Mouse (Mus musculus): ENCODE results near the gene Prlhr. TPM values are rescaled to one million over a fixed set of nuclear protein-coding genes. Genes with fewer than 3 reads are reported as not detected.

The Prlhr gene
- 0.10 and 0.22 TPM in 2 replicates for polyA plus RNA-seq (2014; fragmentation: Nextera tagmentation; extraction: Ambion mirVana)

DNA sequence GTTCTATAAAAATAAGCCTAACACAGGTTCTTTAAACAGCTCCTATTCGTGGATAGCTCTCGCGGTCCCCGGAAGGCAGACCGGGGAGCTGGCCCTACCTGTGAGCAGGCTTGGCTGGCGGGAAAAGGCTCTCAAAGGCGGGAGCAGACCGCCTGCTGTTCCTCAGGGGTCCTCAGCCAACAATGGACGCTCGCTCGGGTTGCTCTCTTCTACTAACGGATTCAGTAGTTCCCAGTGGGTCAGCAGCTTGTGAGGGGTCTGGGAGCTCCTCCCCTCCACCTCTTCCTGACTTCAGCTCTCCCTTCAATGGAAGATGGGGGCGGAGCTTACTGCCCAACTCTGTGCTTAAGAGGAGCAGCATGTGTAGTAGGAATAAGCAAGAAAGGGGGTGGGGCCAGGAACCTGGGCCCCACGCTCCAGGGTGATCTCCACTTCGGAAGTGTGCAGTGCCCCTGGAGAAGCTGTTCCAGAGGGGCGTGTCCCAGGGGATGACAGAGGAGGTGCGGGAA is at the start of gene Prlhr:
Prlhr (minus strand) TSS at position 51 of the 509 bp plus-strand sequence.
- Histone ChIP-seq H3K4me3 (ENCODE audit: low read depth, low read length) (peak within 1 kb of the TSS; percentile 28), H3K27ac (ENCODE audit: low read depth, low read length) (no peak within 1 kb of the TSS), H3K4me2 (ENCODE audit: low read length) (peak within 1 kb of the TSS; percentile 52), H3K9me3 (replicated peaks; ENCODE audit: control insufficient read depth, low read length) (no peaks in the 10 kb centered on the region), H3K4me1 (ENCODE audit: control insufficient read depth, insufficient read depth, low read length) (peaks cover 18% of the 10 kb centered on the region), H3K36me3 (ENCODE audit: control insufficient read depth, insufficient read depth, low read length) (no peaks in the 10 kb centered on the region), H3K9ac (ENCODE audit: low read length) (0 out of 2 replicates have a peak within 1 kb of the TSS, but pooled peaks have one; percentile 32), H3K27me3 (replicated peaks; ENCODE audit: control insufficient read depth, insufficient read depth, low read length) (peaks cover 51% of the 10 kb centered on the region)
- DNase-seq (ENCODE audit: low spot score) (peak; percentile 25), ATAC-seq (no peak)
- 6% methylated on average over 17 of the region's 17 CpGs for WGBS

DNA sequence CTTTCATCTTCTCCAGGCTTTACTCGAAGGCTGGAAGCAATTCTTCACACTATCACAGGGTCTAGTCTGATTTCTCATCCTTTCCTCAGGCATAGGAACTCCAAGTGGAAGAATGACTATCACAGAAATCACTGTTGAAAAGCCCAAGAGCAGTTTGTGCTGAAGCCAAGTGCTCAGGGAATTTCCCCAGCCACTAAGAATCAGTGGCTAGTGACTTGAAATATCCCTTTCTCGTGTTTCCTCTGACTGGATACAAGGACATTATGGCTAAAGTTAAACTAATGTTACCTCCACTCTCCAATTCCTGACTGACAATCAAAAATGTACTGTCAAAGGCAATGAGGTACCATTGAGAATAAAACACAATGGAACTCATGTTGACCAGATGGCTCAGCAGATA is 47.0 kb upstream of the Prlhr start:
- H3K4me1 ChIP-seq (ENCODE audit: control insufficient read depth, insufficient read depth, low read length), result no peaks in the 10 kb centered on the region; the same call in 1 of the 2 replicates
- no peak overlapping the region for H3K27ac ChIP-seq (ENCODE audit: low read depth, low read length)
- H3K36me3 ChIP-seq (ENCODE audit: control insufficient read depth, insufficient read depth, low read length), result no peaks in the 10 kb centered on the region
- 81% methylated on average over 2 of the region's 2 CpGs for whole genome bisulfite sequencing
- H3K9ac ChIP-seq (ENCODE audit: low read length), result no peak overlapping the region
- H3K4me3 ChIP-seq (ENCODE audit: low read depth, low read length), result no peak overlapping the region
- ATAC-seq (no peak), DNase-seq (ENCODE audit: low spot score) (no peak)
- H3K27me3 ChIP-seq (replicated peaks; ENCODE audit: control insufficient read depth, insufficient read depth, low read length), result no peaks in the 10 kb centered on the region
- H3K4me2 ChIP-seq (ENCODE audit: low read length), result no peak overlapping the region
- no peaks in the 10 kb centered on the region for H3K9me3 ChIP-seq (replicated peaks; ENCODE audit: control insufficient read depth, low read length)

DNA sequence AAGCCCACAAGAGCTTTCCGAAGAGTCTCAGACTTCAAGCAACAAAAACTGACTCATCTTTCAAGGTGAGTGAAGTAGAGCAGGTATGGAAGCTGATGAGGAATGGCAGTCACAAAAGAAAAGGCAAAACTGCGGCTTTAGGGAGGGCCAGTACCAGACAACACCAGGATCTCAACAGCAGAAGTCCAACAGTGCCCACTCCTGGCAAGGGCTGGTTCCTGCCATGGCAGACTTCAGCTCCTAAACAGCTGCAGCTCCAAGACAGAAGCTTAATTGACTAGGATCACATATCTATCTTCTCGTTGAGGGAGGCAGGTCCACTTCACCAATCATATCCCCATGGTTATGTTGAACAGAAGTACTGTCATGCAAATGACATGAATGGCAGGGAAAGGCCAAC is 45.3 kb upstream of the Prlhr start:
- WGBS, result 34% methylated on average over 3 of the region's 3 CpGs
- Histone ChIP-seq H3K4me2 (ENCODE audit: low read length) (no peak overlapping the region), H3K9ac (ENCODE audit: low read length) (no peak overlapping the region), H3K36me3 (ENCODE audit: control insufficient read depth, insufficient read depth, low read length) (no peaks in the 10 kb centered on the region), H3K9me3 (replicated peaks; ENCODE audit: control insufficient read depth, low read length) (no peaks in the 10 kb centered on the region), H3K27ac (ENCODE audit: low read depth, low read length) (no peak overlapping the region), H3K4me1 (ENCODE audit: control insufficient read depth, insufficient read depth, low read length) (no peaks in the 10 kb centered on the region; the same call in 1 of the 2 replicates), H3K27me3 (replicated peaks; ENCODE audit: control insufficient read depth, insufficient read depth, low read length) (no peaks in the 10 kb centered on the region), H3K4me3 (ENCODE audit: low read depth, low read length) (no peak overlapping the region)
- ATAC-seq, result no peak
- no peak for DNase-seq (ENCODE audit: low spot score)

DNA sequence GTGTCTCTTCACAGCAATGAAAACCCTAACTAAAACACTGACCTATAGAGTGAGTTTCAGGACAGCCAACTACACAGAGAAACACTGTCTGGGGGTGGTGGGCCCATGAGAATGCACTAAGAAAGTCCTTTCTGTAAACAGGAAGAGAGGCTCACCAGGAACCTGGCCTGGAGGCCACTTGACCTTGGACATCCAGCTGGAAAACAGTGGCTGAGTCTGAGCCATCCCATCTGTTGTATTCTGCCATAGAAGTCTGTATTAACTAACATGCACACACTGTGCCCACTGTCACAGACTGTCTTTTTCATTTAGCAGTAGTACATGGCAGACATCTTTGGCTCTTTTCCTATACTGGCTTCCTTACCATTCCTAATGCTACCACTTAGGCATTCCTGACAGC is 32.1 kb upstream of the Prlhr start:
- H3K4me3 ChIP-seq (ENCODE audit: low read depth, low read length), result no peak overlapping the region
- H3K36me3 ChIP-seq (ENCODE audit: control insufficient read depth, insufficient read depth, low read length), result no peaks in the 10 kb centered on the region
- no peak overlapping the region for H3K4me2 ChIP-seq (ENCODE audit: low read length)
- H3K4me1 ChIP-seq (ENCODE audit: control insufficient read depth, insufficient read depth, low read length), result no peaks in the 10 kb centered on the region
- no peaks in the 10 kb centered on the region for H3K9me3 ChIP-seq (replicated peaks; ENCODE audit: control insufficient read depth, low read length)
- ATAC-seq (no peak), DNase-seq (ENCODE audit: low spot score) (peak; percentile 17)
- H3K9ac ChIP-seq (ENCODE audit: low read length), result no peak overlapping the region
- no peaks in the 10 kb centered on the region for H3K27me3 ChIP-seq (replicated peaks; ENCODE audit: control insufficient read depth, insufficient read depth, low read length)
- no peak overlapping the region for H3K27ac ChIP-seq (ENCODE audit: low read depth, low read length)

- 74% methylated on average over 4 of the region's 4 CpGs for WGBS
- ATAC-seq (no peak), DNase-seq (ENCODE audit: low spot score) (no peak)
- no peaks in the 10 kb centered on the region for H3K4me1 ChIP-seq (ENCODE audit: control insufficient read depth, insufficient read depth, low read length)
- H3K27me3 ChIP-seq (replicated peaks; ENCODE audit: control insufficient read depth, insufficient read depth, low read length), result no peaks in the 10 kb centered on the region
- H3K27ac ChIP-seq (ENCODE audit: low read depth, low read length), result no peak overlapping the region
- no peaks in the 10 kb centered on the region for H3K36me3 ChIP-seq (ENCODE audit: control insufficient read depth, insufficient read depth, low read length)
- H3K4me2 ChIP-seq (ENCODE audit: low read length), result no peak overlapping the region
- H3K9me3 ChIP-seq (replicated peaks; ENCODE audit: control insufficient read depth, low read length), result no peaks in the 10 kb centered on the region
- H3K4me3 ChIP-seq (ENCODE audit: low read depth, low read length), result no peak overlapping the region
- H3K9ac ChIP-seq (ENCODE audit: low read length), result no peak overlapping the region
Observed at GRCm38 (mm10) chr19:60497171-60497570, 29.1 kb upstream of the Prlhr start.

GRCm38 (mm10) chr19:60495772-60496171 is 27.7 kb upstream of the Prlhr start:
- Histone ChIP-seq H3K9me3 (replicated peaks; ENCODE audit: control insufficient read depth, low read length) (no peaks in the 10 kb centered on the region), H3K27ac (ENCODE audit: low read depth, low read length) (no peak overlapping the region), H3K36me3 (ENCODE audit: control insufficient read depth, insufficient read depth, low read length) (no peaks in the 10 kb centered on the region), H3K4me3 (ENCODE audit: low read depth, low read length) (no peak overlapping the region), H3K4me1 (ENCODE audit: control insufficient read depth, insufficient read depth, low read length) (no peaks in the 10 kb centered on the region), H3K27me3 (replicated peaks; ENCODE audit: control insufficient read depth, insufficient read depth, low read length) (no peaks in the 10 kb centered on the region), H3K9ac (ENCODE audit: low read length) (no peak overlapping the region), H3K4me2 (ENCODE audit: low read length) (no peak overlapping the region)
- DNase-seq (ENCODE audit: low spot score) (no peak), ATAC-seq (no peak)
- WGBS, result 66% methylated on average over 3 of the region's 3 CpGs

GRCm38 (mm10) chr19:60489566-60489965 is 21.5 kb upstream of the Prlhr start:
- ATAC-seq, result no peak
- H3K27me3 ChIP-seq (replicated peaks; ENCODE audit: control insufficient read depth, insufficient read depth, low read length), result no peaks in the 10 kb centered on the region
- no peak for DNase-seq (ENCODE audit: low spot score)
- no peaks in the 10 kb centered on the region for H3K9me3 ChIP-seq (replicated peaks; ENCODE audit: control insufficient read depth, low read length)
- H3K36me3 ChIP-seq (ENCODE audit: control insufficient read depth, insufficient read depth, low read length), result no peaks in the 10 kb centered on the region
- no peaks in the 10 kb centered on the region for H3K4me1 ChIP-seq (ENCODE audit: control insufficient read depth, insufficient read depth, low read length)
- no peak overlapping the region for H3K27ac ChIP-seq (ENCODE audit: low read depth, low read length)
- no peak overlapping the region for H3K9ac ChIP-seq (ENCODE audit: low read length)
- 81% methylated on average over 1 of the region's 1 CpGs for WGBS
- no peak overlapping the region for H3K4me3 ChIP-seq (ENCODE audit: low read depth, low read length)
- H3K4me2 ChIP-seq (ENCODE audit: low read length), result no peak overlapping the region

- no peak overlapping the region for H3K9ac ChIP-seq (ENCODE audit: low read length)
- no peaks in the 10 kb centered on the region for H3K4me1 ChIP-seq (ENCODE audit: control insufficient read depth, insufficient read depth, low read length)
- no peaks in the 10 kb centered on the region for H3K36me3 ChIP-seq (ENCODE audit: control insufficient read depth, insufficient read depth, low read length)
- no peak overlapping the region for H3K27ac ChIP-seq (ENCODE audit: low read depth, low read length)
- ATAC-seq (no peak), DNase-seq (ENCODE audit: low spot score) (no peak)
- H3K4me3 ChIP-seq (ENCODE audit: low read depth, low read length), result no peak overlapping the region
- no peaks in the 10 kb centered on the region for H3K9me3 ChIP-seq (replicated peaks; ENCODE audit: control insufficient read depth, low read length)
- no peak overlapping the region for H3K4me2 ChIP-seq (ENCODE audit: low read length)
- H3K27me3 ChIP-seq (replicated peaks; ENCODE audit: control insufficient read depth, insufficient read depth, low read length), result no peaks in the 10 kb centered on the region
Observed at GRCm38 (mm10) chr19:60485261-60485660, 17.2 kb upstream of the Prlhr start.

- Histone ChIP-seq H3K4me2 (ENCODE audit: low read length) (no peak overlapping the region), H3K9me3 (replicated peaks; ENCODE audit: control insufficient read depth, low read length) (no peaks in the 10 kb centered on the region), H3K27ac (ENCODE audit: low read depth, low read length) (no peak overlapping the region), H3K36me3 (ENCODE audit: control insufficient read depth, insufficient read depth, low read length) (no peaks in the 10 kb centered on the region), H3K9ac (ENCODE audit: low read length) (no peak overlapping the region), H3K4me3 (ENCODE audit: low read depth, low read length) (no peak overlapping the region), H3K27me3 (replicated peaks; ENCODE audit: control insufficient read depth, insufficient read depth, low read length) (no peaks in the 10 kb centered on the region), H3K4me1 (ENCODE audit: control insufficient read depth, insufficient read depth, low read length) (no peaks in the 10 kb centered on the region)
- DNase-seq (ENCODE audit: low spot score) (no peak), ATAC-seq (no peak)
- WGBS, result 20% methylated on average over 1 of the region's 1 CpGs
Observed at GRCm38 (mm10) chr19:60478859-60479258, 10.8 kb upstream of the Prlhr start.

All from forebrain, embryonic 14.5 days (tissue).